Mouse (Mus musculus) neural tube, embryonic 12.5 days (tissue): ENCODE data around the gene Shd. TPM values are rescaled to one million over a fixed set of nuclear protein-coding genes. Genes with fewer than 3 reads are reported as not detected.

Source experiments
- ATAC-seq: fragments of 200-750 bp; cut with Nextera tagmentation; 2 replicates; pipeline ENCODE4 v1.8.0; 2017; ENCODE audit warnings: low read depth, mild to moderate bottlenecking, moderate TSS enrichment, moderate library complexity; ENCODE audit not compliant: low FRiP score
- H3K27ac ChIP-seq: fragments of 300-500 bp; sonication (generic); 2 replicates; pipeline ENCODE4 v1.5.1; 2016
- H3K27me3 ChIP-seq: fragments of 300-500 bp; sonication (generic); replicated peaks from 2 replicates; pipeline ENCODE4 v1.6.1; 2016; ENCODE audit warnings: mild to moderate bottlenecking
- H3K36me3 ChIP-seq: fragments of 300-500 bp; sonication (generic); 2 replicates; pipeline ENCODE4 v1.6.1; 2016; ENCODE audit warnings: mild to moderate bottlenecking
- H3K4me1 ChIP-seq: fragments of 300-500 bp; sonication (generic); 2 replicates; pipeline ENCODE4 v1.6.1; 2016
- H3K4me2 ChIP-seq: fragments of 300-500 bp; sonication (generic); replicated peaks from 2 replicates; pipeline ENCODE4 v1.6.1; 2016; ENCODE audit warnings: mild to moderate bottlenecking
- H3K4me3 ChIP-seq: fragments of 300-500 bp; sonication (generic); 2 replicates; pipeline ENCODE4 v1.5.1; 2016
- H3K9ac ChIP-seq: fragments of 300-500 bp; sonication (generic); 2 replicates; pipeline ENCODE4 v1.6.1; 2016; ENCODE audit warnings: mild to moderate bottlenecking
- H3K9me3 ChIP-seq: fragments of 300-500 bp; sonication (generic); 2 replicates; pipeline ENCODE4 v1.6.1; 2016; ENCODE audit warnings: mild to moderate bottlenecking
- WGBS: fragments of 180-500 bp; shearing (Covaris S2); methylation state at CpG from one replicate; pipeline ENCODE4 v1.1.7; 2016; 5-methylcytosine and 5-hydroxymethylcytosine counted together
- polyA plus RNA-seq: library from polyadenylated mRNA; unstranded; fragments of >200 nt; fragmentation: Nextera tagmentation; extraction: Ambion mirVana; gene quantifications from 2 replicates; pipeline ENCODE4 v1.2.1, GENCODE M21; 2016

The Shd gene
- polyA plus RNA-seq, 1 experiment from 2014 or later = 143 TPM

GRCm38 (mm10) chr17:55952447-55953027 is 17.7 kb upstream of the Shd start, which contains the start of gene Ebi3:
Gene Ebi3 (plus strand): TSS chr17:55952640.
- H3K9me3 ChIP-seq = no peaks in the 10 kb centered on the region
- no peak for ATAC-seq
- no peak within 1 kb of the TSS for H3K4me2 ChIP-seq
- H3K4me3 ChIP-seq = no peak within 1 kb of the TSS
- no peak within 1 kb of the TSS for H3K9ac ChIP-seq
- H3K4me1 ChIP-seq = peaks cover 12% of the 10 kb centered on the region
- H3K27ac ChIP-seq = no peak within 1 kb of the TSS
- peaks cover 13% of the 10 kb centered on the region; the same call in 1 of the 2 replicates for H3K27me3 ChIP-seq
- 75% methylated on average over 6 of the region's 6 CpGs for WGBS
- H3K36me3 ChIP-seq = no peaks in the 10 kb centered on the region

- H3K9me3 ChIP-seq = no peaks in the 10 kb centered on the region
- peaks cover 23% of the 10 kb centered on the region for H3K4me1 ChIP-seq
- WGBS = 84% methylated on average over 6 of the region's 6 CpGs
- H3K4me3 ChIP-seq = no peak overlapping the region
- no peak overlapping the region for H3K9ac ChIP-seq
- H3K36me3 ChIP-seq = no peaks in the 10 kb centered on the region
- peaks cover 13% of the 10 kb centered on the region; the same call in 1 of the 2 replicates for H3K27me3 ChIP-seq
- no peak overlapping the region for H3K27ac ChIP-seq
- no peak overlapping the region for H3K4me2 ChIP-seq
- no peak for ATAC-seq
These were observed 16.5 kb upstream of the Shd start for GRCm38 (mm10) chr17:55953751-55954150.

DNA sequence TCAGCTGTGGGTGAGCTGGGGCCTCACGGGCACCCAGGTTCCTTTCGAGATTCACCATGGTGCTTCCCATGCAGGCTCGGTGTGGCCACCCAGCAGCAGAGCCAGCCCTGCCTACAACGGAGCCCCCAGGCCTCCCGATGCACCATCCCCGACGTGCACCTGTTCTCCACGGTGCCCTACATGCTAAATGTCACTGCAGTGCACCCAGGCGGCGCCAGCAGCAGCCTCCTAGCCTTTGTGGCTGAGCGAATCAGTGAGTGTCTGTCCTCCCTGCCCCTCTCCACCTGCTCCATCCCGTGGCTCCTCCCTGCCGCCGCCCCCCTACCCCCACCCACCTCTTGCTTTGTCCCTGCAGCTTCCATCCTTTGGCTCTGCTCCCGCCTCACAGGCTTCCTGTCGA is 16.0 kb upstream of the Shd start:
- Histone ChIP-seq H3K4me3 (no peak overlapping the region), H3K9ac (no peak overlapping the region), H3K9me3 (no peaks in the 10 kb centered on the region), H3K4me1 (peaks cover 23% of the 10 kb centered on the region), H3K27me3 (peaks cover 13% of the 10 kb centered on the region; the same call in 1 of the 2 replicates), H3K4me2 (no peak overlapping the region), H3K36me3 (no peaks in the 10 kb centered on the region), H3K27ac (no peak overlapping the region)
- 38% methylated on average over 16 of the region's 16 CpGs for WGBS
- ATAC-seq = no peak

DNA sequence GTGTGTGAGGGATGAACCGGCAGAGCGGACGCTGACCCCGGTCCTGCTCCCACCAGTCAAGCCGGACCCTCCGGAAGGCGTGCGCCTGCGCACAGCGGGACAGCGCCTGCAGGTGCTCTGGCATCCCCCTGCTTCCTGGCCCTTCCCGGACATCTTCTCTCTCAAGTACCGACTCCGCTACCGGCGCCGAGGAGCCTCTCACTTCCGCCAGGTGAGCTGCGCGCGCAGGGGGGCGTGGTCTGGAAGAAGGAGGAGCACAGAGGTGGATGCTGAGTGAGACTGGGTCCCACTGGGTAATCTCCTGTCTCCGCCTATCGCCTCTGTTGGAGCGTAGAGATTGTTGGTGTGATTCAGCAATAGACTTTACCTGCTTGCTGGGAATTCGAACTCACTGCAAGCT is 14.1 kb upstream of the Shd start:
- peaks cover 31% of the 10 kb centered on the region for H3K4me1 ChIP-seq
- under 1% methylated on average over 26 of the region's 26 CpGs for WGBS
- no peak overlapping the region for H3K27ac ChIP-seq
- H3K36me3 ChIP-seq = peaks cover 4% of the 10 kb centered on the region; the same call in 1 of the 2 replicates
- H3K9ac ChIP-seq = peak overlapping the region; percentile 54
- peak overlapping the region; percentile 43 for H3K4me3 ChIP-seq
- peak overlapping the region; percentile 78 for H3K4me2 ChIP-seq
- ATAC-seq = peak; percentile 27
- H3K9me3 ChIP-seq = no peaks in the 10 kb centered on the region
- H3K27me3 ChIP-seq = peaks cover 13% of the 10 kb centered on the region; the same call in 1 of the 2 replicates

- Histone ChIP-seq H3K9me3 (no peaks in the 10 kb centered on the region), H3K27me3 (peaks cover 13% of the 10 kb centered on the region; the same call in 1 of the 2 replicates), H3K9ac (peak overlapping the region; percentile 54; the same call in 1 of the 2 replicates), H3K4me2 (peak overlapping the region; percentile 78), H3K4me1 (peaks cover 31% of the 10 kb centered on the region), H3K27ac (no peak overlapping the region), H3K36me3 (peaks cover 8% of the 10 kb centered on the region; the same call in 1 of the 2 replicates), H3K4me3 (peak overlapping the region; percentile 43)
- ATAC-seq = 0 out of 2 replicates have a peak, but pooled peaks have one; percentile 0
- WGBS = 39% methylated on average over 6 of the region's 6 CpGs
These were observed 13.7 kb upstream of the Shd start for GRCm38 (mm10) chr17:55956591-55956990.

DNA sequence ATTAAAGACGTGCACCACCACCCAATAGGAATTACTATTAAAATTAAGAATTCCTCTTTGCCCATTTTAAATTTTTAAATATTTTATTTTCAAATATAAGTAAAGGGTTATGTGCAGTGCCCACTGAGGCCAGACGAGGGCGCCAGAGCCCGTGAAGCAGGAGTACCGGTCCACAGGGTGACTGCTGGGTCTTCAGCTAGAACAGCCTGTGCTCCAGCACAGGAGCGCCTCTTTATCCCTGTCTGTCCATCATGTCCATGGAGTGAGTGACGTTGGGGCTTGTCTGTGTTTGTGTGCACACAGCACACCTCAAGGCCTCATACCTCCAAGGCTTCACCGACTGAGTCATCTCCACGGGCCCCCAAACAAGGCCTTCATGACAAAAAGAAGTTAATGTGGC is 13.1 kb upstream of the Shd start:
- Histone ChIP-seq H3K9ac (no peak overlapping the region), H3K27ac (no peak overlapping the region), H3K9me3 (no peaks in the 10 kb centered on the region), H3K27me3 (peaks cover 13% of the 10 kb centered on the region; the same call in 1 of the 2 replicates), H3K4me3 (no peak overlapping the region), H3K36me3 (peaks cover 14% of the 10 kb centered on the region), H3K4me1 (peaks cover 31% of the 10 kb centered on the region), H3K4me2 (peak overlapping the region; percentile 78)
- 12% methylated on average over 9 of the region's 9 CpGs for WGBS
- 0 out of 2 replicates have a peak, but pooled peaks have one; percentile 43 for ATAC-seq

GRCm38 (mm10) chr17:55957726-55958583 is 12.3 kb upstream of the Shd start:
- Histone ChIP-seq H3K4me2 (peak overlapping the region; percentile 78), H3K4me3 (peak overlapping the region; percentile 52), H3K27ac (0 out of 2 replicates have a peak overlapping the region, but pooled peaks have one; percentile 53), H3K9ac (peak overlapping the region; percentile 64), H3K4me1 (peaks cover 31% of the 10 kb centered on the region), H3K27me3 (peaks cover 7% of the 10 kb centered on the region; the same call in 1 of the 2 replicates), H3K36me3 (peaks cover 19% of the 10 kb centered on the region), H3K9me3 (no peaks in the 10 kb centered on the region)
- ATAC-seq = no peak
- WGBS = 76% methylated on average over 12 of the region's 13 CpGs

GRCm38 (mm10) chr17:55958584-55958886 is 11.7 kb upstream of the Shd start:
- Histone ChIP-seq H3K9me3 (no peaks in the 10 kb centered on the region), H3K4me2 (peak overlapping the region; percentile 73), H3K4me3 (peak overlapping the region; percentile 52), H3K4me1 (peaks cover 31% of the 10 kb centered on the region), H3K36me3 (peaks cover 23% of the 10 kb centered on the region), H3K27me3 (peaks cover 7% of the 10 kb centered on the region; the same call in 1 of the 2 replicates), H3K9ac (peak overlapping the region; percentile 64), H3K27ac (peak overlapping the region; percentile 53; the same call in 1 of the 2 replicates)
- ATAC-seq = no peak
- 30% methylated on average over 2 of the region's 2 CpGs for WGBS

- peaks cover 31% of the 10 kb centered on the region for H3K4me1 ChIP-seq
- H3K36me3 ChIP-seq = peaks cover 28% of the 10 kb centered on the region
- H3K4me3 ChIP-seq = peak within 1 kb of the TSS; percentile 52
- peak within 1 kb of the TSS; percentile 82 for H3K27ac ChIP-seq
- WGBS = under 1% methylated on average over 44 of the region's 46 CpGs
- peaks cover 7% of the 10 kb centered on the region; the same call in 1 of the 2 replicates for H3K27me3 ChIP-seq
- H3K9me3 ChIP-seq = no peaks in the 10 kb centered on the region
- peak within 1 kb of the TSS; percentile 73 for H3K4me2 ChIP-seq
- peak within 1 kb of the TSS; percentile 64 for H3K9ac ChIP-seq
- peak; percentile 86 for ATAC-seq
These were observed 11.1 kb upstream of the Shd start, which contains the start of gene Yju2 for GRCm38 (mm10) chr17:55958918-55959728. Gene Yju2 (plus strand): TSS chr17:55959099.

DNA sequence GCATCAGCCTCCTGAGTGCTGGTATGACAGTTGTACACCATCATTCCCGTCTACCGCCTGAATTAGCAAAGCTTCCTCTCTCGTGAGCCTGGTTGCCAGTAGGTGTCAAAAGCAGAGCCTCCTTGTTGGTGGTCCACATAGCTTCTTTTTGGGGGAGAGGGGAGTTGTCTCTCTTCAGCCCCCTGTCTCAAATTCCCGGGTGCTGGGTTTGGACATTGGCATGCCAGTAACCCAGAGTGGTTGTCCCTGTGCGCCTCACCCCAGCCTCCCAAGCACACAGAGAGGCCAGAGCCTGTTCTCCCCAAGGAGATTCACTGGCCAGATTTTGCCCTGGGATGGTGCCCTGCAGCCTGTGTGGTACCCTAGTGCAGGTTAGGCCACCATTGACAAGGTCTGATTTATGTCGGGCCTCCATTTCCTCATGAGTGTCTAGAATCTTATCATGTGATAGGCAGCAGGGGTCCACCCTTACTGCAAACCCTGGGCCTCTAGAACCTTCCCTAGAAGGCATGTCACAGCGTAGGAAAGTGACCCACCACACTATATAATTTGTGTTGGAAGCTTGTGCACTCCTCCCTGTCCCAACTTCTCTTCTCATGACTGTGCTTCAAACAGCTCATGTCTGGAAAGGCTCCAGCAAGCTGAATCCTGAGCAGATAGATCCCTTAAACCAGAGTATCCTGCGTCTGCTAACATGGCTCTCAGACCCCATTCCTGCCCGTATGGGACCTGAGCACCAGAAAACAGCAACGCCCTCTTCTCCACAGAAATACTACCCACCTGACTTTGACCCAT is 10.1 kb upstream of the Shd start:
- peak overlapping the region; percentile 73 for H3K4me2 ChIP-seq
- H3K27ac ChIP-seq = no peak overlapping the region
- peak overlapping the region; percentile 52 for H3K4me3 ChIP-seq
- no peaks in the 10 kb centered on the region for H3K9me3 ChIP-seq
- 0 out of 2 replicates have a peak, but pooled peaks have one; percentile 5 for ATAC-seq
- WGBS = 81% methylated on average over 10 of the region's 10 CpGs
- H3K9ac ChIP-seq = no peak overlapping the region
- H3K27me3 ChIP-seq = peaks cover 2% of the 10 kb centered on the region; the same call in 1 of the 2 replicates
- peaks cover 38% of the 10 kb centered on the region for H3K36me3 ChIP-seq
- peaks cover 31% of the 10 kb centered on the region for H3K4me1 ChIP-seq

DNA sequence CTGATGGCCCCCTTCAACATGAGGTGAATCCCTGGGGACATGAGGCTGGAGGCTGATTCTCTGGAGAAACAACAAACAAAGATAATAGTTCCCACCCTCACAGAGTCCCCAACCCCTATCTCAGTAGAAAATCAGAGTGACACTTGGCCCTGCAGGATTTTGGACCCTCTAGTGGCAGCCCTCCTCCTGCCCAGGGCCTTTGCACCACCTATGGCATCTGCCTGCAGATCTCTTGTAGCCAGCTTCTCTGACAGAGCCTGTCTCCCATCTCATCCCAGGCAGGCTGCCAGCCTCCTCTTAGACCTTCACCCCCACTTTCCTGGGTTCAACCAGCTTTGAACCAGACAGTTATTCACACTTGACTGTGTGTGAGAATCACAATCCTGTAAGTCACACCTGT is 9.5 kb upstream of the Shd start:
- H3K27ac ChIP-seq = no peak overlapping the region
- H3K9me3 ChIP-seq = no peaks in the 10 kb centered on the region
- H3K4me2 ChIP-seq = no peak overlapping the region
- H3K27me3 ChIP-seq = no peaks in the 10 kb centered on the region
- no peak for ATAC-seq
- H3K36me3 ChIP-seq = peaks cover 43% of the 10 kb centered on the region
- no peak overlapping the region for H3K9ac ChIP-seq
- peaks cover 31% of the 10 kb centered on the region for H3K4me1 ChIP-seq
- H3K4me3 ChIP-seq = no peak overlapping the region
